Mouse (Mus musculus) embryonic facial prominence, embryonic 15.5 days (tissue): ENCODE data around the gene Rce1. TPM values are rescaled to one million over a fixed set of nuclear protein-coding genes. Genes with fewer than 3 reads are reported as not detected.

ENCODE experiments used
- ATAC-seq: fragments of 200-750 bp; cut with Nextera tagmentation; 2 replicates; pipeline ENCODE4 v1.8.0; 2017; ENCODE audit warnings: low read depth, moderate TSS enrichment; ENCODE audit not compliant: insufficient number of reproducible peaks, low FRiP score, low TSS enrichment
- H3K27ac ChIP-seq: fragments of 300-500 bp; sonication (generic); replicated peaks from 2 replicates; pipeline ENCODE4 v1.5.1; 2015; ENCODE audit warnings: mild to moderate bottlenecking, inconsistent platforms
- H3K27me3 ChIP-seq: fragments of 300-500 bp; sonication (generic); 2 replicates; pipeline ENCODE4 v1.6.1; 2015; ENCODE audit warnings: inconsistent platforms
- H3K36me3 ChIP-seq: fragments of 300-500 bp; sonication (generic); 2 replicates; pipeline ENCODE4 v1.6.1; 2015; ENCODE audit warnings: mild to moderate bottlenecking, inconsistent platforms
- H3K4me1 ChIP-seq: fragments of 300-500 bp; sonication (generic); 2 replicates; pipeline ENCODE4 v1.6.1; 2015; ENCODE audit warnings: inconsistent platforms
- H3K4me2 ChIP-seq: fragments of 300-500 bp; sonication (generic); replicated peaks from 2 replicates; pipeline ENCODE4 v1.6.1; 2015; ENCODE audit warnings: mild to moderate bottlenecking, inconsistent platforms
- H3K4me3 ChIP-seq: fragments of 300-500 bp; sonication (generic); replicated peaks from 2 replicates; pipeline ENCODE4 v1.5.1; 2015; ENCODE audit warnings: mild to moderate bottlenecking, inconsistent platforms
- H3K9ac ChIP-seq: fragments of 300-500 bp; sonication (generic); 2 replicates; pipeline ENCODE4 v1.6.1; 2015; ENCODE audit warnings: inconsistent platforms
- H3K9me3 ChIP-seq: fragments of 300-500 bp; sonication (generic); replicated peaks from 2 replicates; pipeline ENCODE4 v1.6.1; 2016; ENCODE audit warnings: inconsistent platforms
- WGBS: fragments of 180-500 bp; shearing (Covaris S2); methylation state at CpG from one replicate; pipeline ENCODE4 v1.1.7; 2015; 5-methylcytosine and 5-hydroxymethylcytosine counted together
- polyA plus RNA-seq: library from polyadenylated mRNA; unstranded; fragments of >200 nt; fragmentation: Nextera tagmentation; extraction: Ambion mirVana; gene quantifications from 2 replicates; pipeline ENCODE4 v1.2.1, GENCODE M21; 2015

The Rce1 gene
- polyA plus RNA-seq, result 65.6 and 65.9 TPM in 2 replicates

DNA sequence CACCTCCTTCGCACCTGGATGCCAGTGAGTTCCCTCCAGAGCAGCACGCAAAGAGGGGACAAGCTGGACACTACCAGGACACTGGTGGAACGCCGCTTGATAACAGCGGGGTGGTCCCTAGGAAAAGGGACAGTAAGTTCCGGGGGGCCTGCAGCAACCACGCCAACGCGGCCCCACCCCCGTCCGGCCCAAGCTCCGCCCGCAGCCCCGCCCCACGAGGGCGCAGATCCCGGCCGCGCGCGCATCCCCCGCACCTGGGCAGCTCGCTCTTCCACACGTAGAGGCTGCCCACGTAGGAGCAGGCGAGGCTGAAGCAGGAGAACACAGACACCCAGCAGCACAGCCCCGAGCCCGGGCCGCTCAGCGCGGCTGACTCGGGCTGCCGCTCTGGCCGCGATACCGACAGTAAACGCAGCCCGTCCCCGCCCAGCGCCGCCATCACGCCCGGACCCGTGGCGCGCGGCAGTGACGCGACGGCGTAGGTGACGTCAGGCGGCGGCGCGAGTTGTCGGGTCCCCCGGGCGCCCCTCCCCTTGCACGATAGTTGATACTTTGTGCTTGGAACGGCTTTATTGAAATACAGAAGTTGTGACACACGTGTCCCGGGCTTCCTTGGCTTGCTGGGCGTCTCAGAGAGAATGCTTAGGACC lies at the start of gene Rce1:
TSS of gene Rce1 (minus strand) at position 463 of the 650 bp plus-strand sequence.
- peak; percentile 88 for ATAC-seq
- WGBS, result under 1% methylated on average over 64 of the region's 64 CpGs
- Histone ChIP-seq H3K4me1 (peaks cover 35% of the 10 kb centered on the region), H3K27me3 (no peaks in the 10 kb centered on the region), H3K27ac (peak within 1 kb of the TSS; percentile 93), H3K4me2 (peak within 1 kb of the TSS; percentile 73), H3K4me3 (peak within 1 kb of the TSS; percentile 90), H3K9ac (peak within 1 kb of the TSS; percentile 88), H3K36me3 (peaks cover 33% of the 10 kb centered on the region), H3K9me3 (no peaks in the 10 kb centered on the region)

DNA sequence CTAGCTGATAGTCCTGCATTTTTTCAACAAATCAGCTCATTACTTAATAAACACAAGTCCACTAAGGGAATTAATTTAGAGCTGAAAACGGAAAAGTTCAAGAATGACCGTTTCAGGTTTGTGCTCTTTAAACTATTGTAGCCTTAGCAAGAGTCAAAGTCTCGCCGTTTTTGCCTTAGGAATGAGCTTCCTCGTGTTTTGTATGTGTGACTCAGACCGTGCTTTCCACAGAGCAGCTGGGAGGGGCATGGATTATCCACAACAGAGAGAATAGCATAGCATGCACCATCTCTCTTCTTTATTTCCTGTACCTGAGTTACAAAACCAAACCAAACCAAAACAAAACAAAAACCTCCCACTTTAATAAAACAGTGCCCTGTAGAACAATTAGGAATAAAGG lies 47.0 kb upstream of the Rce1 start:
- 53% methylated on average over 6 of the region's 6 CpGs for WGBS
- Histone ChIP-seq H3K9ac (no peak overlapping the region), H3K36me3 (no peaks in the 10 kb centered on the region), H3K9me3 (no peaks in the 10 kb centered on the region), H3K27me3 (no peaks in the 10 kb centered on the region), H3K27ac (no peak overlapping the region), H3K4me2 (no peak overlapping the region), H3K4me1 (no peaks in the 10 kb centered on the region), H3K4me3 (no peak overlapping the region)
- no peak for ATAC-seq

DNA sequence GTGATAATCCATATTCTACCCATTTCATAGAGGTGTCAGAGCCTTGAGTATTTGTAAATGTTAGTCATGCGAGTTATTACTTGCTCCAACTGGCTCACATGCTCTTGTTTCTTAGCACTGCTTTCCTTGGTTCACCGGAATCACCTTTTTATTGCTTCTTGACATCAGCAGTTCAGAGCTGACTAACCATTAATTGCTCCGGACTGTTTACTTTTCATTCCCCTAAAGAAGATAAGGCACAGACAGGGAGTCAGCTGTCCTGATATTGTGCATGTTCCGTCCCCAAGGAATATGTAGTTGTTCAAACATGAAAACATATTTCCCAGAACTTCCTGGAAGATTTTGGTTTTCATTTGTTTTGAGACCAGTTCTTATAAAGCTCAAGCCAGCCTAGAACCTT lies 45.3 kb upstream of the Rce1 start:
- H3K9me3 ChIP-seq, result no peaks in the 10 kb centered on the region
- no peak overlapping the region for H3K4me3 ChIP-seq
- no peaks in the 10 kb centered on the region for H3K36me3 ChIP-seq
- no peaks in the 10 kb centered on the region for H3K27me3 ChIP-seq
- H3K27ac ChIP-seq, result no peak overlapping the region
- no peak overlapping the region for H3K4me2 ChIP-seq
- no peaks in the 10 kb centered on the region for H3K4me1 ChIP-seq
- 77% methylated on average over 4 of the region's 4 CpGs for WGBS
- no peak for ATAC-seq
- no peak overlapping the region for H3K9ac ChIP-seq

DNA sequence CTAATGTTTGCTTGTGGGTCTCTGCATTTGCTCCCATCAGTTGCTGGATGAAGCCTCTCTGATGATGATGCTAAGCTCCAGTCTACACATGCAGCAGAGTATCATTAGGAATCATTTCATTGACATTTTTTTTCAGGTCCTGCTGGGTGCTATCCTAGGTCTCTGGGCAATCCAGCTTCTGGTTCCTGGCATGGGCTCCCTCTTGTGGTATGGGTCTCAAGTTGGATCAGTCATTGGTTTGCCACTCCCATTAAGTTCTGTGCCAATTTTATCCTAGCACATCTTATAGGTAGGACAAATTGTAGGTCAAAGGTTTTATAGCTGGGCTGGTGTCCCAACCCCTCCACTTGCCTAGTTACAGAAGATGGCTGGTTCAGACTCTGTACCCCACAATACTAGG lies 41.4 kb upstream of the Rce1 start:
- H3K9ac ChIP-seq, result no peak overlapping the region
- no peak for ATAC-seq
- H3K27me3 ChIP-seq, result no peaks in the 10 kb centered on the region
- no peaks in the 10 kb centered on the region for H3K9me3 ChIP-seq
- no peaks in the 10 kb centered on the region for H3K4me1 ChIP-seq
- H3K36me3 ChIP-seq, result no peaks in the 10 kb centered on the region
- H3K27ac ChIP-seq, result no peak overlapping the region
- H3K4me3 ChIP-seq, result no peak overlapping the region
- no peak overlapping the region for H3K4me2 ChIP-seq

DNA sequence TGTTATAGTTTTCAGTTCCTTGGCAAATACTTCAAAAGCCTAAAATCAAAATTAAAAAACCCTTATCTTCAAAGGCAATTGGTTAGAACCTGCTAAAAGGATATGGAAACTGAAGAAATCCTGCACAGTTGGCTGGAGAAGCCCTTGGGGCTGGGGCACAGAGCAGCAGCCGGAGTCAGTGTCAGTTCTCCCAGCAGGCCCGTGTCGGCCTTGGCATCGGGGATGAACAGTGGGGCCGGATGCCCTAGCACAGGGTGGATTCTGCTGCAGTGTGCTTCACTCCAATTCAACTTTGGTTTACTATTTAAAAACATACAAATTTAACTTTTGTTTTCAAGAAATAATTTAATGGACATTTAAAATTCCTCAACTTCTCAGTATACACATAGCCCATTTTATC lies 32.7 kb upstream of the Rce1 start:
- no peak overlapping the region for H3K9ac ChIP-seq
- 87% methylated on average over 5 of the region's 5 CpGs for WGBS
- H3K27me3 ChIP-seq, result no peaks in the 10 kb centered on the region
- H3K4me1 ChIP-seq, result no peaks in the 10 kb centered on the region
- no peak overlapping the region for H3K4me2 ChIP-seq
- no peak overlapping the region for H3K27ac ChIP-seq
- no peaks in the 10 kb centered on the region for H3K36me3 ChIP-seq
- no peak for ATAC-seq
- H3K4me3 ChIP-seq, result no peak overlapping the region
- H3K9me3 ChIP-seq, result no peaks in the 10 kb centered on the region

DNA sequence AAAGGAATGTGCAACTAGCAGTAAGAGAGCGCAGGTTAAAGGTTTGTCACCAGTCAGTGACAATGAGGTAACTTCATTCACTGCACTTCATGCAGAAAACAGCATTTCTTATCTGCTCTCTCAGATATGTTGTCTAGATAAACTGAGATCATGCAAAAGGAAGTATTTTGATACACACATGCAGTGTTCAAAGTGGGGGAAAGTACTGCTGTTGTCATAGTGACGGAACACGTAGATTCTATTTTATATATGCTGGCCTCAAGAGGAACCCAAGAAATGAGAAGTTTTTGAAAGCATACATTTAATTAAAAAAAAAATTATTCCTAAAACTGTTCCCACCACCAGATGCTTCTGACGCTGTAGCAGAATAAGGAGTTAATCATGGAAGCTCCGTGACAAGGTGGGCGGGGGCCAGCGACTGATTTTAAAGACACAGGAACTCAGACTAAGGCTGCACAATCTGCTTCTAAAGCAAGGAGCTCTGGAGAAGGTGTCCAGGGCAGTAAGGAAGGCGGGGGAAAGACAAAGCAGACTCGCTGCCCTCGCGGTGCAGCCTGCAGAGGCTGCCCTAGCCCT lies 21.6 kb upstream of the Rce1 start:
- 55% methylated on average over 11 of the region's 11 CpGs for WGBS
- no peaks in the 10 kb centered on the region for H3K27me3 ChIP-seq
- H3K27ac ChIP-seq, result no peak overlapping the region
- H3K9ac ChIP-seq, result no peak overlapping the region
- no peak overlapping the region for H3K4me3 ChIP-seq
- no peaks in the 10 kb centered on the region for H3K4me1 ChIP-seq
- no peak overlapping the region for H3K4me2 ChIP-seq
- no peaks in the 10 kb centered on the region for H3K9me3 ChIP-seq
- H3K36me3 ChIP-seq, result no peaks in the 10 kb centered on the region
- ATAC-seq, result no peak

DNA sequence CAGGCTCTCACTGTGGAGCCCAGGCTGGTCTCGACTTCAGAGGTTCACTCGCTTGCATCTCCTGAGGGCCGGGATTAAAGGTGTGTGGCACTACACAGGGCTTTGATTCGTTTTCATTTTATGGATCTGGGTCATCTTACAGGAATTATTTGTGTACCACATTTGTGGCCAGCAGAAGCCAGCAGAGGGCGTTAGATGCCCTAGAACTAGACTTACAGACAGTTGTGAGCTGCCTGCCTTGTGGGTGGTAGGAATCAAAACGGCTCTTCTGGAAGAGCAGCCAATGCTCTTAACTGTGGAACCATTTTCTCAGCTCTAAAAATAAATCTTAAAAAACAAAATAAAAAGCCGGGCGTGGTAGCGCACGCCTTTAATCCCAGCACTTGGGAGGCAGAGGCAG lies 18.8 kb upstream of the Rce1 start:
- H3K9me3 ChIP-seq, result no peaks in the 10 kb centered on the region
- H3K27me3 ChIP-seq, result no peaks in the 10 kb centered on the region
- no peaks in the 10 kb centered on the region for H3K4me1 ChIP-seq
- ATAC-seq, result no peak
- H3K36me3 ChIP-seq, result no peaks in the 10 kb centered on the region
- H3K4me3 ChIP-seq, result no peak overlapping the region
- no peak overlapping the region for H3K27ac ChIP-seq
- H3K4me2 ChIP-seq, result no peak overlapping the region
- H3K9ac ChIP-seq, result no peak overlapping the region
- WGBS, result 40% methylated on average over 10 of the region's 10 CpGs

DNA sequence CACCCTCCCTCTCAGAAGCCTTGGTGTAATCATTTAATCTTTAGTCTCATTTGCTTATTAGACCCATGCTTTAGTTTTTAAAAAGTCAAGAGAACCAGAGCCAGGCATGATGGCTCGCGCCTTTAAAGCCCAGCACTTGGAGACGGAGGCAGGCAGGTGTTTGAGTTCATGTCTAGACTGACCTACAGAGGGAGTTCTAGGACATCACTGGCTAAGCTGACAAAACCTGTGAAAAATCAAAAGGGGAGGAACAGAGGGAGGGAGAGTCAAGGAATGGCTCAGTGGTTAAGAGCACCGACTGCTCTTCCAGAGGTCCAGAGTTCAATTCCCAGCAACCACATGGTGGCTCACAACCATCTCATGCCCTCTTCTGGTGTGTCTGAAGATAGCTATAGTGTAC lies 10.5 kb upstream of the Rce1 start:
- 69% methylated on average over 4 of the region's 4 CpGs for WGBS
- no peak overlapping the region for H3K27ac ChIP-seq
- H3K4me3 ChIP-seq, result no peak overlapping the region
- H3K4me2 ChIP-seq, result no peak overlapping the region
- H3K9ac ChIP-seq, result no peak overlapping the region
- H3K4me1 ChIP-seq, result no peaks in the 10 kb centered on the region
- no peaks in the 10 kb centered on the region for H3K36me3 ChIP-seq
- no peak for ATAC-seq
- H3K27me3 ChIP-seq, result no peaks in the 10 kb centered on the region
- no peaks in the 10 kb centered on the region for H3K9me3 ChIP-seq

DNA sequence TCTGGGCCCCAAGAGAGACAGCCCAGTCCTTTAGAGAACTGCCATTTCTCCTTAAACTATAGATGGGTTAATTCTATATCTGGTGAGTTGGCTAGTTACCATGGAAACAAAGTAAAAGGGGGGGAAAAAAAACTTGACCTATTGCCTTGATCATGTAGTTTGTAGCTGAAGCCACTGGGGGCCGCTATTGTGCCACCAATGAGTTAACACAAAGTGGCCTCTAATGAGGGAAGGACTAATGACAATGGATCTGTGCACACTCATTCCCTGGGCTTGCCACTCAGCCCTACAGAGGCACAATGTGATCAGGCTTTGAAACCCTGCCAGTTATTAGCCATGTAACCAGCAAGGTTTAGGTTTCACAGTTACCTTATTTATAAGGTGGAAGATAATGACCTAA lies 3.4 kb upstream of the Rce1 start:
- Histone ChIP-seq H3K36me3 (0 out of 2 replicates have a peak, but pooled peaks cover 3% of the 10 kb centered on the region), H3K4me2 (no peak overlapping the region), H3K27ac (no peak overlapping the region), H3K4me3 (no peak overlapping the region), H3K9me3 (no peaks in the 10 kb centered on the region), H3K4me1 (peaks cover 31% of the 10 kb centered on the region), H3K9ac (no peak overlapping the region), H3K27me3 (no peaks in the 10 kb centered on the region)
- 0% methylated on average over 1 of the region's 1 CpGs for WGBS
- ATAC-seq, result no peak

DNA sequence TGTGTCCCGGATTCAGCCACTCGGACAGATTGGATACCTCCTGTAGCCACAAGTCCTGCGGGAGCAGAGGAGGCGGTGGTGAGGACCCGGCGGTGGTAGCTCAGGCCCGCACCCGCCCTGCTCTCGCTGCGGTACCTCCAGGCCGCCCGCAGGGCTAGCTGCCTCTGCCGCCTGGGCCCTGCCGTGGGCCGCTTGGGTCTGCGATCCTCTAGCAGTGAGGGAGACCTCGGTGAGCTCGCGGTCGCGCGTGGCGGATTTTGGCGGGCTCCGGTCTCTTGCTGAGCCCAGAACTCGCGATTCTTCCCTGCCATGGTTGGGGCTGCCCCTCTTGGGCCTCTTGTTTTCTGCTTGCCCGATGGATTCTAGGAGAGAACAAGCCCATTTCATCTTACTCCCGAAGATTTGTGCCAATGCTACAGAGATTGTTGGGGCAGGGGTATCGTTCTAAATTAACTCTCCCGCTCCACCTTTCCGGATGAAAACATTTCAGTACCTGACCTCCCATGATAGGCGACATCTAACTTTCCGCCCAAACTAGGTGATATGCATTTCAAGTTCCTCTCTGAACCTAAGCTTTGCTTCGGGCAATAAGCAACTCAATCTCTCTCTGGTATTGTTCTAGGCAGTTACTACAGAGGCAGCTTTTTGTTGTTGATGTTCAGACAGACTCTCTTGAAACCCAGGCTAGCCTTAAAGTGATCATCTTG lies 541 bp upstream of the Rce1 start:
- no peaks in the 10 kb centered on the region for H3K9me3 ChIP-seq
- peaks cover 35% of the 10 kb centered on the region for H3K4me1 ChIP-seq
- peak overlapping the region; percentile 93 for H3K27ac ChIP-seq
- ATAC-seq, result peak; percentile 25
- H3K27me3 ChIP-seq, result no peaks in the 10 kb centered on the region
- WGBS, result under 1% methylated on average over 35 of the region's 35 CpGs
- H3K36me3 ChIP-seq, result peaks cover 28% of the 10 kb centered on the region
- peak overlapping the region; percentile 73 for H3K4me2 ChIP-seq
- H3K4me3 ChIP-seq, result peak overlapping the region; percentile 90
- peak overlapping the region; percentile 88 for H3K9ac ChIP-seq

DNA sequence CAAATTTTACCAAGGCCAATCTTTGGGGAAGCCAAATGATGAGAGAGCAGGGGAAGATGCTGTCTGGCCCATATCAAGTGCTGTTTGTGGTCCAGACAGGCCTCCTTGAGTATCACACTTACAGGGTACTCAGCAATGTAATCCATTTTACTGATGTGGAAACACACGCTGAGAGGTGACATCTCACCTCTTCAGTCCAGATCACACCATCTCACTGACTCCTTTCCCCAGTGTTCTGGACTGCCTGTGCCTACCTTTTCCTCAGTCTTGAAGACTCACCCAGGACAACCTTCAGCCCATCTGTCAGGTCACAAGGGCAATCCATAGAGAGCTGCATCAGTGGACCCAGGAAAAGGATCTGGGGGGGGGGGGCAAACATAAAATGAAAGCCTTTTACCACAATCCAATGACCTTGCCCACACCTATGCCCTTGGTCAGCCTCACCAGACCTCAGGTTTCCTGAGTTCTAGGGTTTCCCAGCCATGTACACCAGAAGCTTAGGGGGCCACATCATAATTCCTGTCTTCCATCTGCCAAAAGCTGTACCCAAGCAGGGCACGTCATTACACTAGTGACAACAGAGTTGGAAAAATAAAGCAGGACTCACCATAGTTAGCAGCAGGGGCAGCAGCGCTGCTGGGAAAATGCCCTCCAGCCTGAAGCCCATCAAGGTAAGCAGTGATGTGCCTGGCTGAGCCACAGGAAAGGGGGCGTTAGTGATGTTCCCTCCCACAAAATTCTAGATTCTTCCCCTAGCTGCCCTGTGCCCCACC lies 849 bp downstream of the Rce1 start:
- H3K36me3 ChIP-seq, result peaks cover 33% of the 10 kb centered on the region
- H3K27me3 ChIP-seq, result no peaks in the 10 kb centered on the region
- no peak for ATAC-seq
- peak overlapping the region; percentile 93; the same call in 1 of the 2 replicates for H3K27ac ChIP-seq
- H3K9me3 ChIP-seq, result no peaks in the 10 kb centered on the region
- H3K4me3 ChIP-seq, result peak overlapping the region; percentile 90
- peaks cover 35% of the 10 kb centered on the region for H3K4me1 ChIP-seq
- H3K4me2 ChIP-seq, result peak overlapping the region; percentile 65
- peak overlapping the region; percentile 88 for H3K9ac ChIP-seq
- WGBS, result 26% methylated on average over 4 of the region's 4 CpGs
